Mouse (Mus musculus) E14TG2a.4 (cell line): Measurements from ENCODE around the gene Eef2kmt.
A peak's percentile ranks its signal among the peaks of the same experiment; 100 is the strongest.

Experiments
- H3K27me3 ChIP-seq: 2 replicates; pipeline ENCODE4 v1.6.1; 2014; ENCODE audit warnings: low read length, control low read depth; ENCODE audit not compliant: insufficient read depth
- H3K36me3 ChIP-seq: 2 replicates; pipeline ENCODE4 v1.6.1; 2014; ENCODE audit warnings: low read length, control low read depth; ENCODE audit not compliant: insufficient read depth
- H3K4me1 ChIP-seq: replicated peaks from 2 replicates; pipeline ENCODE4 v1.6.1; 2014; ENCODE audit warnings: low read depth, low read length, control low read depth
- H3K4me3 ChIP-seq: replicated peaks from 2 replicates; pipeline ENCODE4 v1.5.1; 2014; ENCODE audit warnings: mild to moderate bottlenecking, low read length
- H3K9me3 ChIP-seq: 2 replicates; pipeline ENCODE4 v1.6.1; 2014; ENCODE audit warnings: low read length, control low read depth
- CTCF ChIP-seq: conservative IDR thresholded peaks from 2 replicates; pipeline ENCODE4 v1.5.1; 2014; ENCODE audit warnings: low read length
- NANOG ChIP-seq: IDR thresholded peaks from 2 replicates; pipeline ENCODE4 v1.6.1; 2014; ENCODE audit warnings: borderline replicate concordance, low read length, mixed read lengths
- POU5F1 ChIP-seq: IDR thresholded peaks from 2 replicates; pipeline ENCODE4 v1.6.1; 2014; ENCODE audit warnings: low read length, borderline replicate concordance

The Eef2kmt gene

GRCm38 (mm10) chr16:5214126-5214525 is 41.7 kb downstream of the Eef2kmt start:
- H3K9me3 ChIP-seq, result no peaks in the 10 kb centered on the region
- no peaks in the 10 kb centered on the region; the same call in 1 of the 2 replicates for H3K4me1 ChIP-seq

GRCm38 (mm10) chr16:5212150-5212549 is 43.6 kb downstream of the Eef2kmt start:
- H3K9me3 ChIP-seq, result no peaks in the 10 kb centered on the region
- H3K36me3 ChIP-seq, result no peaks in the 10 kb centered on the region
- H3K4me3 ChIP-seq, result no peak overlapping the region
- TF ChIP-seq POU5F1 (no peak), CTCF (no peak), NANOG (no peak)
- peaks cover 6% of the 10 kb centered on the region for H3K27me3 ChIP-seq
- H3K4me1 ChIP-seq, result no peaks in the 10 kb centered on the region

More at GRCm38 (mm10) chr16:5214126-5214525, 41.7 kb downstream of the Eef2kmt start:
- H3K27me3 ChIP-seq, result peaks cover 20% of the 10 kb centered on the region
- no peaks in the 10 kb centered on the region for H3K36me3 ChIP-seq
- TF ChIP-seq CTCF, result no peak
- TF ChIP-seq POU5F1, result no peak
- no peak for TF ChIP-seq NANOG
- H3K4me3 ChIP-seq, result no peak overlapping the region

GRCm38 (mm10) chr16:5210365-5210764 is 45.4 kb downstream of the Eef2kmt start:
- no peaks in the 10 kb centered on the region for H3K36me3 ChIP-seq
- H3K9me3 ChIP-seq, result no peaks in the 10 kb centered on the region
- H3K27me3 ChIP-seq, result no peaks in the 10 kb centered on the region; the same call in none of the 2 replicates
- no peak overlapping the region for H3K4me3 ChIP-seq
- H3K4me1 ChIP-seq, result no peaks in the 10 kb centered on the region
- TF ChIP-seq NANOG (no peak), CTCF (no peak), POU5F1 (no peak)

- no peak for TF ChIP-seq CTCF
- no peak for TF ChIP-seq NANOG
- TF ChIP-seq POU5F1, result no peak
- H3K9me3 ChIP-seq, result no peaks in the 10 kb centered on the region
- H3K36me3 ChIP-seq, result peaks cover 11% of the 10 kb centered on the region
- peaks cover 16% of the 10 kb centered on the region for H3K27me3 ChIP-seq
- peaks cover 17% of the 10 kb centered on the region for H3K4me1 ChIP-seq
- no peak overlapping the region for H3K4me3 ChIP-seq
Observed at GRCm38 (mm10) chr16:5206051-5206450, 49.7 kb downstream of the Eef2kmt start.

GRCm38 (mm10) chr16:5205431-5205970 is 50.3 kb downstream of the Eef2kmt start:
- TF ChIP-seq POU5F1 (no peak), CTCF (no peak), NANOG (no peak)
- Histone ChIP-seq H3K4me3 (no peak overlapping the region), H3K36me3 (peaks cover 16% of the 10 kb centered on the region), H3K4me1 (peaks cover 17% of the 10 kb centered on the region), H3K9me3 (no peaks in the 10 kb centered on the region), H3K27me3 (peaks cover 16% of the 10 kb centered on the region)

GRCm38 (mm10) chr16:5203668-5204433 is 51.9 kb downstream of the Eef2kmt start, which contains the start of gene Nagpa:
Gene Nagpa, minus strand, starts transcription at chr16:5204012.
- H3K9me3 ChIP-seq, result no peaks in the 10 kb centered on the region
- H3K4me1 ChIP-seq, result peaks cover 23% of the 10 kb centered on the region
- TF ChIP-seq NANOG (no peak), CTCF (no peak), POU5F1 (no peak)
- H3K4me3 ChIP-seq, result peak within 1 kb of the TSS; percentile 96
- H3K36me3 ChIP-seq, result peaks cover 31% of the 10 kb centered on the region
- peaks cover 16% of the 10 kb centered on the region for H3K27me3 ChIP-seq

- H3K9me3 ChIP-seq, result no peaks in the 10 kb centered on the region
- peaks cover 38% of the 10 kb centered on the region for H3K36me3 ChIP-seq
- TF ChIP-seq NANOG, result no peak
- TF ChIP-seq POU5F1, result no peak
- TF ChIP-seq CTCF, result no peak
- H3K4me1 ChIP-seq, result peaks cover 29% of the 10 kb centered on the region
- peaks cover 16% of the 10 kb centered on the region for H3K27me3 ChIP-seq
- H3K4me3 ChIP-seq, result peak overlapping the region; percentile 96
Observed at GRCm38 (mm10) chr16:5203200-5203599, 52.6 kb downstream of the Eef2kmt start.

- TF ChIP-seq CTCF, result peak; percentile 60
- TF ChIP-seq NANOG, result no peak
- peaks cover 43% of the 10 kb centered on the region for H3K36me3 ChIP-seq
- no peaks in the 10 kb centered on the region for H3K9me3 ChIP-seq
- peak overlapping the region; percentile 96 for H3K4me3 ChIP-seq
- H3K4me1 ChIP-seq, result peaks cover 29% of the 10 kb centered on the region
- H3K27me3 ChIP-seq, result peaks cover 16% of the 10 kb centered on the region
Observed at GRCm38 (mm10) chr16:5202681-5203080, 53.1 kb downstream of the Eef2kmt start.

- Histone ChIP-seq H3K27me3 (peaks cover 5% of the 10 kb centered on the region), H3K4me3 (no peak overlapping the region), H3K4me1 (peaks cover 16% of the 10 kb centered on the region), H3K36me3 (peaks cover 38% of the 10 kb centered on the region), H3K9me3 (no peaks in the 10 kb centered on the region)
- TF ChIP-seq NANOG, result no peak
- TF ChIP-seq CTCF, result peak; percentile 76
Observed at GRCm38 (mm10) chr16:5195080-5195479, 60.7 kb downstream of the Eef2kmt start.
